ENCODE assay signal across 8 mouse cellular contexts in the genomic region with DNA sequence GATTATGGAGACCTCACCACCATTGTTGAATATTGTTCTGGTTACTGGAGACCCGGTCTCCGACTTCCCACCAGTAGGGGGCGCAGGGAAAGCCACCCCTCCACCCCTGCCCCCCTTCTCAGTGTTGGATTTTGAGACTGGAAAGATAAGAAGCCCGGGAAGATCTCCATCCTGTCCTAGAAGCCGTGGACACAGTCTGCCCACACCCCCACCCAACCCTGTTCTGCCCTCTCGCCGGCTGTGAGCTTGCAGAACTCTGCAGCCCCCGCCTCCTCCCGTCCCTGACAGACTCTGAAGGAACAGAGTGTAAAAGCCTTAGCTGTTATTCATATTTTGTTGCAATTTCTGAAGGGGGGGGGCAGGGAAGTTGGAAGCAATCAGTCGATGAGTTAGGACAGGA. TPM values are rescaled to one million over a fixed set of nuclear protein-coding genes. Genes with fewer than 3 reads are reported as not detected.
DNase-seq lines count a peak whose midpoint lies in the region; ATAC-seq and TF ChIP-seq lines count a peak whose summit lies in the region.

No protein-coding gene starts in this region.

- H3K27me3 ChIP-seq in embryonic facial prominence, embryonic 15.5 days, result no peaks in the 10 kb centered on the region
- no peaks in the 10 kb centered on the region for H3K27me3 ChIP-seq in hindbrain, embryonic 10.5 days (ENCODE audit: insufficient read depth, poor library complexity, severe bottlenecking)
- no peaks in the 10 kb centered on the region for H3K27me3 ChIP-seq in limb, embryonic 14.5 days (ENCODE audit: control insufficient read depth, insufficient read depth, low read length)
- H3K27me3 ChIP-seq in midbrain, embryonic 13.5 days, result 0 out of 2 replicates have a peak, but pooled peaks cover 4% of the 10 kb centered on the region
- H3K27me3 ChIP-seq in stomach, embryonic 16.5 days (ENCODE audit: control insufficient read depth, insufficient read depth, low read length), result no peaks in the 10 kb centered on the region

- ATAC-seq in embryonic facial prominence, embryonic 15.5 days (ENCODE audit: insufficient number of reproducible peaks, low FRiP score, low TSS enrichment, low read depth), result no peak
- peak; percentile 60 for ATAC-seq in limb, embryonic 14.5 days (ENCODE audit: low FRiP score, low read depth)
- peak; percentile 51 for ATAC-seq in midbrain, embryonic 13.5 days
- peak; percentile 30; the same call in 1 of the 2 replicates for ATAC-seq in stomach, embryonic 16.5 days (ENCODE audit: insufficient read depth, low FRiP score)

- H3K9me3 ChIP-seq in embryonic facial prominence, embryonic 15.5 days (replicated peaks), result no peaks in the 10 kb centered on the region
- no peaks in the 10 kb centered on the region for H3K9me3 ChIP-seq in hindbrain, embryonic 10.5 days
- no peaks in the 10 kb centered on the region for H3K9me3 ChIP-seq in limb, embryonic 14.5 days (ENCODE audit: control insufficient read depth, low read length)
- H3K9me3 ChIP-seq in midbrain, embryonic 13.5 days, result no peaks in the 10 kb centered on the region
- no peaks in the 10 kb centered on the region for H3K9me3 ChIP-seq in stomach, embryonic 16.5 days (replicated peaks; ENCODE audit: control insufficient read depth, low read length)

- WGBS in embryonic facial prominence, embryonic 15.5 days, result 6% methylated on average over 10 of the region's 10 CpGs
- WGBS in hindbrain, embryonic 10.5 days, result 8% methylated on average over 10 of the region's 10 CpGs
- 11% methylated on average over 10 of the region's 10 CpGs for WGBS in limb, embryonic 14.5 days
- WGBS in midbrain, embryonic 13.5 days, result 9% methylated on average over 10 of the region's 10 CpGs
- 5% methylated on average over 10 of the region's 10 CpGs for WGBS in stomach, embryonic 16.5 days

- no peak overlapping the region for H3K4me3 ChIP-seq in embryonic facial prominence, embryonic 15.5 days (replicated peaks)
- H3K4me3 ChIP-seq in hindbrain, embryonic 10.5 days, result peak overlapping the region; percentile 35
- H3K4me3 ChIP-seq in limb, embryonic 14.5 days (replicated peaks; ENCODE audit: low read length), result no peak overlapping the region
- H3K4me3 ChIP-seq in midbrain, embryonic 13.5 days (replicated peaks), result no peak overlapping the region
- 0 out of 2 replicates have a peak overlapping the region, but pooled peaks have one; percentile 1 for H3K4me3 ChIP-seq in stomach, embryonic 16.5 days (replicated peaks; ENCODE audit: low read length)

- peaks cover 39% of the 10 kb centered on the region for H3K36me3 ChIP-seq in embryonic facial prominence, embryonic 15.5 days
- peaks cover 38% of the 10 kb centered on the region for H3K36me3 ChIP-seq in hindbrain, embryonic 10.5 days
- peaks cover 50% of the 10 kb centered on the region for H3K36me3 ChIP-seq in limb, embryonic 14.5 days (ENCODE audit: control insufficient read depth, insufficient read depth, low read length)
- H3K36me3 ChIP-seq in midbrain, embryonic 13.5 days, result no peaks in the 10 kb centered on the region
- no peaks in the 10 kb centered on the region; the same call in 1 of the 2 replicates for H3K36me3 ChIP-seq in stomach, embryonic 16.5 days (ENCODE audit: control insufficient read depth, insufficient read depth, low read length)

- peak; percentile 77 to 79 for DNase-seq in adrenal gland, adult 18-20 months (ENCODE audit: low spot score in 2 of 2)
- no peak for DNase-seq in adrenal gland, adult 8-10 months
- DNase-seq in NIH3T3 (ENCODE audit: low read depth), result peak; percentile 86
- peak; percentile 82 for DNase-seq in hindbrain, embryonic 10.5 days (ENCODE audit: low spot score)
- peak; percentile 75 for DNase-seq in limb, embryonic 14.5 days (ENCODE audit: low spot score)

- no peak overlapping the region; the same call in 1 of the 2 replicates for H3K9ac ChIP-seq in embryonic facial prominence, embryonic 15.5 days
- H3K9ac ChIP-seq in limb, embryonic 14.5 days (ENCODE audit: low read depth, low read length, severe bottlenecking), result no peak overlapping the region
- 0 out of 2 replicates have a peak overlapping the region, but pooled peaks have one; percentile 30 for H3K9ac ChIP-seq in midbrain, embryonic 13.5 days (replicated peaks)
- peak overlapping the region; percentile 54 for H3K9ac ChIP-seq in stomach, embryonic 16.5 days (ENCODE audit: low read length)

- no peak for TF ChIP-seq POLR2A in limb, embryonic 14.5 days (IDR thresholded peaks at IDR 0.05; ENCODE audit: borderline replicate concordance, extremely low read depth, insufficient read depth, insufficient read length)

- 0 out of 2 replicates have a peak overlapping the region, but pooled peaks have one; percentile 0 for H3K4me2 ChIP-seq in embryonic facial prominence, embryonic 15.5 days (replicated peaks)
- H3K4me2 ChIP-seq in limb, embryonic 14.5 days (replicated peaks; ENCODE audit: low read depth, low read length, severe bottlenecking), result peak overlapping the region; percentile 28; the same call in 1 of the 2 replicates
- H3K4me2 ChIP-seq in midbrain, embryonic 13.5 days (replicated peaks), result peak overlapping the region; percentile 39
- H3K4me2 ChIP-seq in stomach, embryonic 16.5 days (ENCODE audit: low read depth, low read length), result peak overlapping the region; percentile 48

- peaks cover 67% of the 10 kb centered on the region for H3K4me1 ChIP-seq in embryonic facial prominence, embryonic 15.5 days
- peaks cover 76% of the 10 kb centered on the region for H3K4me1 ChIP-seq in hindbrain, embryonic 10.5 days (replicated peaks)
- H3K4me1 ChIP-seq in limb, embryonic 14.5 days (ENCODE audit: control insufficient read depth, insufficient read depth, low read length), result peaks cover 53% of the 10 kb centered on the region
- peaks cover 46% of the 10 kb centered on the region for H3K4me1 ChIP-seq in midbrain, embryonic 13.5 days (replicated peaks)
- H3K4me1 ChIP-seq in stomach, embryonic 16.5 days (ENCODE audit: control insufficient read depth, insufficient read depth, low read length), result peaks cover 72% of the 10 kb centered on the region

- H3K27ac ChIP-seq in embryonic facial prominence, embryonic 15.5 days (replicated peaks), result peak overlapping the region; percentile 68; the same call in 1 of the 2 replicates
- peak overlapping the region; percentile 86 for H3K27ac ChIP-seq in hindbrain, embryonic 10.5 days
- H3K27ac ChIP-seq in limb, embryonic 14.5 days (replicated peaks; ENCODE audit: low read depth, low read length), result 0 out of 2 replicates have a peak overlapping the region, but pooled peaks have one; percentile 9
- peak overlapping the region; percentile 70 for H3K27ac ChIP-seq in midbrain, embryonic 13.5 days
- peak overlapping the region; percentile 88 for H3K27ac ChIP-seq in stomach, embryonic 16.5 days (ENCODE audit: low read length)

RNA-seq across cellular contexts. Expression of gene Rara, which starts 26.8 kb away (rescaled TPM):
- total RNA-seq in adrenal gland, adult 18-20 months (2021), result 10 to 100 TPM; 16.2 to 16.7 TPM
- 10 to 100 TPM; 21.3 to 36.8 (median 30.8) TPM for total RNA-seq in adrenal gland, adult 8-10 months (2022)
- polyA plus RNA-seq in embryonic facial prominence, embryonic 15.5 days (2015; fragmentation: Nextera tagmentation; extraction: Ambion mirVana), result 50.0 and 53.5 TPM in 2 replicates
- polyA plus RNA-seq in hindbrain, embryonic 10.5 days (2016; fragmentation: Nextera tagmentation; extraction: Ambion mirVana), result 28.4 and 53.7 TPM in 2 replicates
- 39.8 and 57.0 TPM in 2 replicates for polyA plus RNA-seq in limb, embryonic 14.5 days (2012; rRNA removed)
- 52.4 and 58.3 TPM in 2 replicates for polyA plus RNA-seq in limb, embryonic 14.5 days (2014; fragmentation: Nextera tagmentation; extraction: Ambion mirVana)
- 7.5 and 9.1 TPM in 2 replicates for polyA plus RNA-seq in midbrain, embryonic 13.5 days (2015; fragmentation: Nextera tagmentation; extraction: Ambion mirVana)
- polyA plus RNA-seq in stomach, embryonic 16.5 days (2015; fragmentation: Nextera tagmentation; extraction: Ambion mirVana), result 28.8 and 30.1 TPM in 2 replicates

RNA-seq across cellular contexts. Expression of gene Gjd3, which starts 28.4 kb away (rescaled TPM):
- total RNA-seq in adrenal gland, adult 18-20 months (2021), result not detected
- not detected for total RNA-seq in adrenal gland, adult 8-10 months (2022)
- polyA plus RNA-seq in embryonic facial prominence, embryonic 15.5 days (2015; fragmentation: Nextera tagmentation; extraction: Ambion mirVana), result 0.96 and 1.1 TPM in 2 replicates
- polyA plus RNA-seq in hindbrain, embryonic 10.5 days (2016; fragmentation: Nextera tagmentation; extraction: Ambion mirVana), result 0.44 TPM in 1 of 2 replicates, not detected in the other
- 1.3 and 2.2 TPM in 2 replicates for polyA plus RNA-seq in limb, embryonic 14.5 days (2012; rRNA removed)
- polyA plus RNA-seq in limb, embryonic 14.5 days (2014; fragmentation: Nextera tagmentation; extraction: Ambion mirVana), result 0.41 and 0.45 TPM in 2 replicates
- polyA plus RNA-seq in midbrain, embryonic 13.5 days (2015; fragmentation: Nextera tagmentation; extraction: Ambion mirVana), result 0.58 and 0.99 TPM in 2 replicates
- 0.44 TPM in 1 of 2 replicates, not detected in the other for polyA plus RNA-seq in stomach, embryonic 16.5 days (2015; fragmentation: Nextera tagmentation; extraction: Ambion mirVana)

RNA-seq across cellular contexts. Expression of gene Cdc6, which starts 46.8 kb away (rescaled TPM):
- total RNA-seq in adrenal gland, adult 18-20 months (2021), result under 1 TPM; 0.32 to 0.43 TPM
- under 1 TPM; 0.20 to 0.95 (median 0.72) TPM for total RNA-seq in adrenal gland, adult 8-10 months (2022)
- 22.6 and 22.7 TPM in 2 replicates for polyA plus RNA-seq in embryonic facial prominence, embryonic 15.5 days (2015; fragmentation: Nextera tagmentation; extraction: Ambion mirVana)
- 45.3 and 63.7 TPM in 2 replicates for polyA plus RNA-seq in hindbrain, embryonic 10.5 days (2016; fragmentation: Nextera tagmentation; extraction: Ambion mirVana)
- 13.1 and 15.6 TPM in 2 replicates for polyA plus RNA-seq in limb, embryonic 14.5 days (2012; rRNA removed)
- polyA plus RNA-seq in limb, embryonic 14.5 days (2014; fragmentation: Nextera tagmentation; extraction: Ambion mirVana), result 25.2 and 25.8 TPM in 2 replicates
- polyA plus RNA-seq in midbrain, embryonic 13.5 days (2015; fragmentation: Nextera tagmentation; extraction: Ambion mirVana), result 10.6 and 11.3 TPM in 2 replicates
- 26.9 and 28.1 TPM in 2 replicates for polyA plus RNA-seq in stomach, embryonic 16.5 days (2015; fragmentation: Nextera tagmentation; extraction: Ambion mirVana)

Comparison
In these comparisons a context has a peak if more than half of its experiments do, and no peak if none do; other contexts are left out.
1. H3K27ac ChIP-seq: peak in every context shown above with its lines; median percentile 88 in stomach, embryonic 16.5 days; 86 in hindbrain, embryonic 10.5 days; 70 in midbrain, embryonic 13.5 days; 68 in embryonic facial prominence, embryonic 15.5 days; 9 in limb, embryonic 14.5 days.
2. H3K4me3 ChIP-seq: peak in hindbrain, embryonic 10.5 days (single experiment) and stomach, embryonic 16.5 days (single experiment); none in embryonic facial prominence, embryonic 15.5 days (single experiment), limb, embryonic 14.5 days (single experiment) and midbrain, embryonic 13.5 days (single experiment).
3. H3K9ac ChIP-seq: peak in midbrain, embryonic 13.5 days (single experiment) and stomach, embryonic 16.5 days (single experiment); none in embryonic facial prominence, embryonic 15.5 days (single experiment) and limb, embryonic 14.5 days (single experiment).
4. Peak in every context shown above with its lines, with median percentiles within 50 percentile points of each other: H3K4me2 ChIP-seq.